Mouse (Mus musculus) erythroblast, embryonic 14.5 days (primary cell): ENCODE data around the gene Art2b. TPM values are rescaled to one million over a fixed set of nuclear protein-coding genes. Genes with fewer than 3 reads are reported as not detected.
"Not testable (repeated sequence)": the region's sequence is repeated elsewhere in the genome, so short reads cannot be mapped to it uniquely, and the experiment has no call there.

Source experiments
- H3K27me3 ChIP-seq: 2 replicates; pipeline ENCODE4 v1.6.1; 2012; ENCODE audit warnings: inconsistent platforms; ENCODE audit not compliant: control insufficient read depth
- H3K36me3 ChIP-seq: 2 replicates; pipeline ENCODE4 v1.6.1; 2012; ENCODE audit warnings: mild to moderate bottlenecking, inconsistent platforms; ENCODE audit not compliant: control insufficient read depth
- H3K4me1 ChIP-seq: 2 replicates; pipeline ENCODE4 v1.6.1; 2012; ENCODE audit warnings: inconsistent platforms; ENCODE audit not compliant: control insufficient read depth
- H3K4me3 ChIP-seq: replicated peaks from 2 replicates; pipeline ENCODE3; 2012; ENCODE audit warnings: moderate library complexity, mild to moderate bottlenecking, inconsistent platforms
- H3K9me3 ChIP-seq: 2 replicates; pipeline ENCODE4 v1.6.1; 2012; ENCODE audit warnings: low read length, inconsistent platforms, mixed read lengths; ENCODE audit not compliant: control insufficient read depth
- GATA1 ChIP-seq: IDR thresholded peaks from 2 replicates; pipeline ENCODE4 v1.6.1; 2012; ENCODE audit warnings: low read length, inconsistent platforms, mixed read lengths
- TAL1 ChIP-seq: IDR thresholded peaks from 3 replicates; pipeline ENCODE4 v1.6.1; 2012; ENCODE audit warnings: low read length, inconsistent platforms, mixed read lengths
- polyA plus RNA-seq: library from polyadenylated mRNA; stranded (reverse); fragments of >175 nt; gene quantifications from 2 replicates; pipeline ENCODE4 v1.2.3, GENCODE M21; 2012

Gene Art2b
- polyA plus RNA-seq, 1 experiment = not detected

GRCm38 (mm10) chr7:101616136-101616835, 30.9 kb upstream of the Art2b start:
- Histone ChIP-seq H3K36me3 (no peaks in the 10 kb centered on the region), H3K4me3 (no peak overlapping the region), H3K9me3 (no peaks in the 10 kb centered on the region), H3K4me1 (no peaks in the 10 kb centered on the region), H3K27me3 (no peaks in the 10 kb centered on the region)
- TF ChIP-seq TAL1 (no peak), GATA1 (no peak)

- Histone ChIP-seq H3K27me3 (no peaks in the 10 kb centered on the region), H3K36me3 (no peaks in the 10 kb centered on the region), H3K4me3 (no peak overlapping the region), H3K9me3 (no peaks in the 10 kb centered on the region), H3K4me1 (no peaks in the 10 kb centered on the region)
- TF ChIP-seq GATA1 (no peak), TAL1 (no peak)
These were observed 30.0 kb upstream of the Art2b start for GRCm38 (mm10) chr7:101615406-101615805.

- H3K4me3 ChIP-seq, H3K9me3 ChIP-seq, H3K27me3 ChIP-seq, H3K4me1 ChIP-seq, H3K36me3 ChIP-seq: not testable (repeated sequence)
These were observed 27.6 kb upstream of the Art2b start for GRCm38 (mm10) chr7:101612786-101613527.

GRCm38 (mm10) chr7:101607845-101608244, 22.4 kb upstream of the Art2b start:
- Histone ChIP-seq H3K4me3 (no peak overlapping the region), H3K27me3 (no peaks in the 10 kb centered on the region), H3K36me3 (no peaks in the 10 kb centered on the region), H3K9me3 (no peaks in the 10 kb centered on the region), H3K4me1 (no peaks in the 10 kb centered on the region)
- no peak for TF ChIP-seq TAL1
- no peak for TF ChIP-seq GATA1

GRCm38 (mm10) chr7:101600406-101600805, 15.0 kb upstream of the Art2b start:
- Histone ChIP-seq H3K4me1 (no peaks in the 10 kb centered on the region), H3K36me3 (no peaks in the 10 kb centered on the region), H3K27me3 (no peaks in the 10 kb centered on the region), H3K9me3 (no peaks in the 10 kb centered on the region), H3K4me3 (no peak overlapping the region)
- no peak for TF ChIP-seq GATA1
- no peak for TF ChIP-seq TAL1

- no peaks in the 10 kb centered on the region for H3K36me3 ChIP-seq
- no peaks in the 10 kb centered on the region for H3K27me3 ChIP-seq
- H3K4me1 ChIP-seq = no peaks in the 10 kb centered on the region
- H3K4me3 ChIP-seq = no peak overlapping the region
- TF ChIP-seq GATA1 = no peak
- no peak for TF ChIP-seq TAL1
- H3K9me3 ChIP-seq = no peaks in the 10 kb centered on the region
These were observed 13.1 kb upstream of the Art2b start for GRCm38 (mm10) chr7:101598482-101598881.

GRCm38 (mm10) chr7:101594969-101595368, 9.6 kb upstream of the Art2b start:
- no peaks in the 10 kb centered on the region for H3K27me3 ChIP-seq
- no peaks in the 10 kb centered on the region for H3K9me3 ChIP-seq
- no peaks in the 10 kb centered on the region for H3K36me3 ChIP-seq
- no peak overlapping the region for H3K4me3 ChIP-seq
- TF ChIP-seq GATA1 (no peak), TAL1 (no peak)
- H3K4me1 ChIP-seq = no peaks in the 10 kb centered on the region

- H3K4me3 ChIP-seq, H3K9me3 ChIP-seq, H3K36me3 ChIP-seq, H3K27me3 ChIP-seq, H3K4me1 ChIP-seq: not testable (repeated sequence)
These were observed 1.1 kb downstream of the Art2b start for GRCm38 (mm10) chr7:101584271-101584670.

GRCm38 (mm10) chr7:101582012-101582411, 3.4 kb downstream of the Art2b start:
- no peaks in the 10 kb centered on the region for H3K4me1 ChIP-seq
- no peak overlapping the region for H3K4me3 ChIP-seq
- no peaks in the 10 kb centered on the region for H3K27me3 ChIP-seq
- H3K36me3 ChIP-seq = no peaks in the 10 kb centered on the region
- no peak for TF ChIP-seq GATA1
- no peak for TF ChIP-seq TAL1
- H3K9me3 ChIP-seq = no peaks in the 10 kb centered on the region

GRCm38 (mm10) chr7:101580863-101581262, 4.5 kb downstream of the Art2b start:
- not testable (repeated sequence) for H3K4me3 ChIP-seq, H3K27me3 ChIP-seq, H3K9me3 ChIP-seq, H3K36me3 ChIP-seq, H3K4me1 ChIP-seq
